Mouse (Mus musculus) MEL (cell line): ENCODE data around the gene Ikzf3.

Experiments used
- CTCF ChIP-seq, 3 experiments: IDR thresholded peaks in 2 of 3; conservative IDR thresholded peaks in 1 of 3; 2 replicates each; pipeline ENCODE4 v1.5.1; 2011 to 2012; ENCODE audit warnings: low read length in 3 of 3, low read depth in 2 of 3, mild to moderate bottlenecking in 2 of 3, improper control_type of control experiment in 1 of 3, inconsistent platforms in 1 of 3, mixed read lengths in 1 of 3, moderate library complexity in 1 of 3; ENCODE audit not compliant: control insufficient read depth in 1 of 3, insufficient read depth in 1 of 3, poor library complexity in 1 of 3, severe bottlenecking in 1 of 3
- GATA1 ChIP-seq: IDR thresholded peaks from 2 replicates; pipeline ENCODE4 v1.6.1; 2011; ENCODE audit warnings: low read depth, low read length, improper control_type of control experiment
- HCFC1 ChIP-seq: IDR thresholded peaks from 2 replicates; pipeline ENCODE4 v1.6.1; 2012; ENCODE audit warnings: low read depth, mild to moderate bottlenecking, inconsistent platforms, low read length, improper control_type of control experiment, moderate library complexity
- MAFK ChIP-seq: IDR thresholded peaks from 2 replicates; pipeline ENCODE4 v1.6.1; 2011; ENCODE audit warnings: low read depth, mild to moderate bottlenecking, low read length, improper control_type of control experiment, borderline replicate concordance
- MYB ChIP-seq: IDR thresholded peaks from 2 replicates; pipeline ENCODE4 v1.6.1; 2011; ENCODE audit warnings: mild to moderate bottlenecking, low read depth, low read length, improper control_type of control experiment
- POLR2A ChIP-seq, 2 experiments: IDR thresholded peaks; 2 replicates each; pipeline ENCODE4 v1.6.1; 2011 to 2012; ENCODE audit warnings: low read length in 2 of 2, mild to moderate bottlenecking in 2 of 2, control low read depth in 1 of 2, improper control_type of control experiment in 1 of 2, low read depth in 1 of 2, moderate library complexity in 1 of 2; ENCODE audit not compliant: control insufficient read depth in 1 of 2, insufficient read depth in 1 of 2, poor library complexity in 1 of 2
- SIN3A ChIP-seq: IDR thresholded peaks from 2 replicates; pipeline ENCODE4 v1.6.1; 2012; ENCODE audit warnings: low read length, improper control_type of control experiment, inconsistent platforms
- TAL1 ChIP-seq: IDR thresholded peaks from 2 replicates; pipeline ENCODE4 v1.6.1; 2012; ENCODE audit warnings: mild to moderate bottlenecking, inconsistent platforms, low read length, moderate library complexity, mixed read lengths
- ZC3H11A ChIP-seq: IDR thresholded peaks from 2 replicates; pipeline ENCODE4 v1.6.1; 2012; ENCODE audit warnings: low read depth, mild to moderate bottlenecking, inconsistent platforms, low read length, improper control_type of control experiment

DNA sequence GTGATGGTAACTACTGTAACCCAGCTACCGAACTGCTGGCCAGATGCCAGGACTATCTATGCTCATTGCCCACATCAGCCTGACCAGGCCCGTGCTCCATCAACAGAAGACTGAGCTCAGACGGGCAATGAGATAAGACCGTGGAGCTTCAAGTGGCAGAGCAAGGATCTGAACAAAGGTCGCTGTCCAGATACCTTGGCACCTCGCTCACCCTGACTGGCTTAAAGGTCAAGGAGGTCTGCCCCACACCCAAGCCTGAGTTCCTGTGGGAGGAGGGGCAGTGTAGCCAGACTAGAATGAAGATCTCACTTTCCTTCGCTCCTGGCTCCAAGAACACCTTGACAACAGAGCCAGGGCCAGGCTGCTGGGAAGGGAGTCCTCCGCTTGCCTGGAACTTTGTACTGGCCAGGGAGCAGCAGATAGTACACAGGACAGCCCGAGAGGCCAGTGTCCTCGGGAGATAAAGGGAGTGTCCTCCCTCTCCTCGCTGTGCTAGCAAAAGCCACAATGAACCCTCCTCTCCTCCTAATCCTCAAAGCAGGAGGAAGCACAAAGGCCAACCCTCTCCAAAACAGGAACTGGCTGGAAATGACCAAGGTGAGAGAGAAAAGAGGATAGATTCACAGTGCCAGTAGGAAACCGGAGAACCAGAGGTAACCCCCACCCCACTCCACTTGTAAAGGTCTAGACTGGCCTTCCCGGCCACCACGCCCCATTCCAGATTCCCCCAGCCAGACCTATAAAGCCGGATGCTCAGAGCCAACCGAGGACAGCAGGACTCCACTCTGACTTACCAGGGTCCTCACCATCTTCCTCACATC is 34.7 kb upstream of the Ikzf3 start:
- TF ChIP-seq ZC3H11A (no peak), MYB (no peak), POLR2A (IDR thresholded peaks at IDR 0.05; ENCODE audit: control insufficient read depth in 1 of 2, insufficient read depth in 1 of 2, low read depth in 1 of 2, low read length in 2 of 2, poor library complexity in 1 of 2) (peak in 1 of 2 experiments; percentile 38; a peak in 1 of 4 replicates), MAFK (no peak), TAL1 (peak; percentile 85), CTCF (IDR thresholded peaks at IDR 0.05 in 2 of 3, conservative IDR thresholded peaks at IDR 0.05 in 1 of 3; ENCODE audit: control insufficient read depth in 1 of 3, insufficient read depth in 1 of 3, low read depth in 2 of 3, low read length in 3 of 3, poor library complexity in 1 of 3, severe bottlenecking in 1 of 3) (no peak), GATA1 (peak; percentile 84), HCFC1 (no peak), SIN3A (peak; percentile 21)
